Mouse (Mus musculus) midbrain, embryonic 13.5 days (tissue): ENCODE results near the gene Bmpr2. TPM values are rescaled to one million over a fixed set of nuclear protein-coding genes. Genes with fewer than 3 reads are reported as not detected.

ENCODE experiments used
- ATAC-seq: fragments of 200-750 bp; cut with Nextera tagmentation; 2 replicates; pipeline ENCODE4 v1.8.0; 2017; ENCODE audit warnings: mild to moderate bottlenecking, moderate TSS enrichment, moderate library complexity
- H3K27ac ChIP-seq: fragments of 300-500 bp; sonication (generic); 2 replicates; pipeline ENCODE4 v1.5.1; 2015; ENCODE audit warnings: inconsistent platforms, mild to moderate bottlenecking, moderate library complexity
- H3K27me3 ChIP-seq: fragments of 300-500 bp; sonication (generic); 2 replicates; pipeline ENCODE4 v1.6.1; 2015; ENCODE audit warnings: mild to moderate bottlenecking, inconsistent platforms
- H3K36me3 ChIP-seq: fragments of 300-500 bp; sonication (generic); 2 replicates; pipeline ENCODE4 v1.6.1; 2015; ENCODE audit warnings: mild to moderate bottlenecking, inconsistent platforms
- H3K4me1 ChIP-seq: fragments of 300-500 bp; sonication (generic); replicated peaks from 2 replicates; pipeline ENCODE4 v1.6.1; 2015; ENCODE audit warnings: inconsistent platforms
- H3K4me2 ChIP-seq: fragments of 300-500 bp; sonication (generic); replicated peaks from 2 replicates; pipeline ENCODE4 v1.6.1; 2015; ENCODE audit warnings: moderate library complexity, mild to moderate bottlenecking, inconsistent platforms
- H3K4me3 ChIP-seq: fragments of 300-500 bp; sonication (generic); replicated peaks from 2 replicates; pipeline ENCODE4 v1.5.1; 2015; ENCODE audit warnings: mild to moderate bottlenecking, inconsistent platforms
- H3K9ac ChIP-seq: fragments of 300-500 bp; sonication (generic); replicated peaks from 2 replicates; pipeline ENCODE4 v1.6.1; 2015; ENCODE audit warnings: mild to moderate bottlenecking, inconsistent platforms
- H3K9me3 ChIP-seq: fragments of 300-500 bp; sonication (generic); 2 replicates; pipeline ENCODE4 v1.6.1; 2016; ENCODE audit warnings: mild to moderate bottlenecking, inconsistent platforms
- WGBS: fragments of 180-500 bp; shearing (Covaris S2); methylation state at CpG from one replicate; pipeline ENCODE4 v1.1.7; 2015; 5-methylcytosine and 5-hydroxymethylcytosine counted together
- polyA plus RNA-seq: library from polyadenylated mRNA; unstranded; fragments of >200 nt; fragmentation: Nextera tagmentation; extraction: Ambion mirVana; gene quantifications from 2 replicates; pipeline ENCODE4 v1.2.1, GENCODE M21; 2015

Bmpr2 gene
- polyA plus RNA-seq, 1 experiment from 2014 or later = 10.9 TPM

DNA sequence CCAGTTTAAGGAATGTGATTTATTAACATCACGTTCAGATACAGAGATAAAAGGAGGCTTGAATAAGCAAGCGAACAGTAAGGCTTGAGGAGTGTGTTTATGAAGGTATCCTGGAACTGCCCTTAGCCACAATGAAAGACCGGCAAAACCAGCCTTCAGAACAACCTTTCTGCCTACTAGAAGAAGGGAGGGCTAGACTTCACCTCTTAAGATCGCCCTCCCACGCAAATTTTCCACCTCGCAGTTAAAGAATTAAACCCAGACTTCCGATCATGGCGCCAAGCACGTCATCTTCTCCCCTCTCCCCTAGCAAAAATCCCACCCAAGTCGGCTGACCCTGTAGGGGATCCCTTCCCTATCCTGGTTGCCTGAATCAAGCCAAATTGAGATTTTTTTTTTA lies 992 bp upstream of the Bmpr2 start:
- H3K27me3 ChIP-seq = no peaks in the 10 kb centered on the region
- peak overlapping the region; percentile 99 for H3K27ac ChIP-seq
- peak overlapping the region; percentile 99 for H3K4me3 ChIP-seq
- peaks cover 18% of the 10 kb centered on the region for H3K4me1 ChIP-seq
- peak overlapping the region; percentile 84 for H3K4me2 ChIP-seq
- WGBS = 2% methylated on average over 10 of the region's 10 CpGs
- H3K9me3 ChIP-seq = no peaks in the 10 kb centered on the region
- no peaks in the 10 kb centered on the region for H3K36me3 ChIP-seq
- H3K9ac ChIP-seq = peak overlapping the region; percentile 97
- ATAC-seq = no peak

DNA sequence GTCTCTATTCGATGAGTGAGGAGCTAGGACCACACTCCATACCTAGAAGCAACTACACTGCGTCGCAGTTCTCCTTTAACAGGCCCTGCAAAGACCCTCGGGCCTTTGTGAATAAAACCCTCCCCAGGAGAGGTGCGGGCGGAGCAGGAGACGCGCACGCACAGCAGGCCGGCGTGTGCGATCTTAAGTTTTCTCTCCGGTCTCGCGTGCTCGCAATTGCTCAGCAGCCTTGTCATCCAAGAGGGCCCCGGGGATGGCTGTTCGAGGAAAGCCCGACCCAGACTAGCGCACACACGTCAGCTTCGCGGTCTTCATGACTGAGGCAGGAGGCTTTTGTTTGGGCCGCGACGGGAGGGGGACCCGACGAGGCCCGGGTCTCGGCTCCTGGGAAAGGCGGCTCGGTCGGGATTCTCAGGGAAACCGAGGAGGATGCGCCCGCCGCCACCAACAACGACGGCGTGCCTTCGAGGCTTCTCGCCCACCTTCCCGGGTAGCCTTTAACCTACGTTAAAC lies 493 bp upstream of the Bmpr2 start:
- Histone ChIP-seq H3K4me2 (peak overlapping the region; percentile 84), H3K9ac (peak overlapping the region; percentile 97), H3K9me3 (no peaks in the 10 kb centered on the region), H3K4me1 (peaks cover 19% of the 10 kb centered on the region), H3K36me3 (no peaks in the 10 kb centered on the region), H3K27me3 (no peaks in the 10 kb centered on the region), H3K4me3 (peak overlapping the region; percentile 99), H3K27ac (peak overlapping the region; percentile 99)
- ATAC-seq = peak; percentile 75
- under 1% methylated on average over 44 of the region's 44 CpGs for WGBS

GRCm38 (mm10) chr1:59763781-59764251 lies 616 bp downstream of the Bmpr2 start:
- Histone ChIP-seq H3K4me3 (peak overlapping the region; percentile 99), H3K9ac (peak overlapping the region; percentile 97), H3K27me3 (no peaks in the 10 kb centered on the region), H3K36me3 (no peaks in the 10 kb centered on the region), H3K27ac (peak overlapping the region; percentile 99), H3K4me2 (peak overlapping the region; percentile 84), H3K9me3 (no peaks in the 10 kb centered on the region), H3K4me1 (peaks cover 30% of the 10 kb centered on the region)
- peak; percentile 67 for ATAC-seq
- under 1% methylated on average over 50 of the region's 55 CpGs for WGBS

DNA sequence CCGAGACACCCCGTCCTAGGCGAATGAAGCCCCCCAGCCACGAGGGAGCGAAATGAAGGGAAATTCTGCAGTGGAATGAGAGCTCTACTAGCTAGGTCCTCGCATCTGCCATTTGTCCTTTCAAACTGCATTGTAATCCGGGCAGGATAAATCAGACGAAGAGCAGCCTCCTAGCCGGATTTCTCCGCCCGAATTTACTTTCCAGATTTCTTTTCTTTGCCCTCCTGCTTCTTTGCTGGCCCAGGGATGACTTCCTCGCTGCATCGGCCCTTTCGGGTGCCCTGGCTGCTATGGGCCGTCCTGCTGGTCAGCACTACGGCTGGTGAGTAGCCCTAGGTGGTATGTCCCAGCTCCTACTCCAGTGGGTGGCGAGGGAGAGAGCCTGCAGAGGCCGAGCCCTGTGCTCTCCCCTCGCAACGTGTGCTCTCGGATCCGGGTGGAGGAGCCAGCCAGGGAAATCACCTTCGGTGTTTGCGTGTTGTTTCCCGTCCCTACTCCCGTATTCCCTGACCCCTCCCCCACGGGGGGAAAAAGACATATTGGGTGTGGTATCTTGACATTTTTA lies 1.3 kb downstream of the Bmpr2 start:
- Histone ChIP-seq H3K36me3 (0 out of 2 replicates have a peak, but pooled peaks cover 3% of the 10 kb centered on the region), H3K4me2 (peak overlapping the region; percentile 84), H3K9me3 (no peaks in the 10 kb centered on the region), H3K4me1 (peaks cover 35% of the 10 kb centered on the region), H3K27ac (peak overlapping the region; percentile 99), H3K9ac (peak overlapping the region; percentile 97), H3K4me3 (peak overlapping the region; percentile 99), H3K27me3 (no peaks in the 10 kb centered on the region)
- no peak for ATAC-seq
- under 1% methylated on average over 27 of the region's 27 CpGs for WGBS

DNA sequence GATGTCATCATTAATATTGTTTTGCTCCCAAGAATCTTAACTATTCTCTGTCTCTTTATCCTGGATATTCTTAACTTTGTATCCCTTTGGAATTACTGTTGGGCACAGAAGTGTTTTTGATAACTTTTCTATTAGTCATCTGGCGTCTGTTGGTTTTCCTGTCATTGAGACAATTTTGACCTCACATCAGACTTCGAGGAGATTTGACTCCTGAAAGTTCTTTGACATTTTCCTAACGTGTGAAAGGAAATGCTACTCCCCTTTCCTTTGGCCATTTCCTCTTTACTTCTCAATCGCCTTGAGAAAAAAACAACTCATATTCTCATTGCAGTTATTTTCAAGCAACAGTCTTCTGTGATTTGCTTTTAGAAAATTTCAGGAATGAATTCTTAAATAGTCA lies 2.1 kb downstream of the Bmpr2 start:
- 0 out of 2 replicates have a peak, but pooled peaks cover 3% of the 10 kb centered on the region for H3K36me3 ChIP-seq
- no peaks in the 10 kb centered on the region for H3K9me3 ChIP-seq
- peak overlapping the region; percentile 99 for H3K4me3 ChIP-seq
- no peak for ATAC-seq
- peaks cover 41% of the 10 kb centered on the region for H3K4me1 ChIP-seq
- H3K9ac ChIP-seq = peak overlapping the region; percentile 57; the same call in 1 of the 2 replicates
- H3K27me3 ChIP-seq = no peaks in the 10 kb centered on the region
- H3K4me2 ChIP-seq = peak overlapping the region; percentile 84
- no peak overlapping the region for H3K27ac ChIP-seq
- 7% methylated on average over 4 of the region's 4 CpGs for WGBS

DNA sequence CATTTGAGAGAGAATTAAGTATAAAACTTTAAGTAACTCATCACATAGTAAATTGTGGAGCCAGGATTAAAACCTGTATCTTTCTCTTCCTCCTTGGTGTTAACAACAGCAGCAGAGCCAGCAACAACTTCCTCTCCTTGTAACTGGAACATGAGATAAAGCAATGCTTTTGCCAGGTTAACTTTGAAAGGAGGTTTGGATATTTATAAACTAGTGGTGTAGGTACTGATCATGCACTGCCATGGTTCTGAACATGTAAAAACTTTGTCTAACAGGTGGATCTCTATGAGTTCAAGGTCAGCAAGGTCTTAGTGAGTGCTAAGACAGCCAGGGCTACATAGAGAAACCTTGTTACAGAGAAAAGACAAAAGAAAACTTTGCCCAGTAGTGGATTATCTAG lies 3.4 kb downstream of the Bmpr2 start:
- no peaks in the 10 kb centered on the region for H3K27me3 ChIP-seq
- peak overlapping the region; percentile 79 for H3K4me2 ChIP-seq
- peak overlapping the region; percentile 43 for H3K4me3 ChIP-seq
- no peak for ATAC-seq
- H3K9ac ChIP-seq = peak overlapping the region; percentile 32; the same call in 1 of the 2 replicates
- no peaks in the 10 kb centered on the region for H3K9me3 ChIP-seq
- 0 out of 2 replicates have a peak, but pooled peaks cover 3% of the 10 kb centered on the region for H3K36me3 ChIP-seq
- H3K27ac ChIP-seq = no peak overlapping the region
- peaks cover 49% of the 10 kb centered on the region for H3K4me1 ChIP-seq

DNA sequence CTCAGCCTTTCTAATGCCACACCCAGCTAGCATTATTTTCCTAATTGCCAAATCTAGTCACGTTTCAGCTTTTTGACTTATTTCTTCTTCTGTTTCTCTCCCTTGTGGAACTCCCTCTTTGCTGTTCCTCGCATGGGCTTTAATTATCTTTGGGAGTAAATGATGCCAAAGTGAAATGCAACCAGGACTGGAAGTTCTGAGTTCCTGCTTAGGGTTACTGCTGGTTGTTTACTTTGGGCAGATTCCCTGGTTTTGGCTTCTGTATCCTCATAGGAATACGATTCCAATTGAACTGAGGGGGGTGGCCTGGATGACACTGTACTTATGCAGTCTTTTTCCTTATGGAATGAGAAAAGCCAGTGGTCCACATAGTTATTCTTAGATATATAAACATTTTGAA lies 8.7 kb downstream of the Bmpr2 start:
- Histone ChIP-seq H3K4me2 (no peak overlapping the region), H3K4me1 (peaks cover 48% of the 10 kb centered on the region), H3K27ac (no peak overlapping the region), H3K9ac (no peak overlapping the region), H3K4me3 (no peak overlapping the region), H3K27me3 (no peaks in the 10 kb centered on the region), H3K9me3 (no peaks in the 10 kb centered on the region), H3K36me3 (0 out of 2 replicates have a peak, but pooled peaks cover 3% of the 10 kb centered on the region)
- 87% methylated on average over 3 of the region's 3 CpGs for WGBS
- ATAC-seq = no peak

GRCm38 (mm10) chr1:59781080-59781479 lies 17.9 kb downstream of the Bmpr2 start:
- Histone ChIP-seq H3K36me3 (no peaks in the 10 kb centered on the region), H3K27ac (no peak overlapping the region), H3K27me3 (no peaks in the 10 kb centered on the region), H3K4me2 (no peak overlapping the region), H3K4me3 (no peak overlapping the region), H3K4me1 (no peaks in the 10 kb centered on the region; the same call in 1 of the 2 replicates), H3K9me3 (no peaks in the 10 kb centered on the region), H3K9ac (no peak overlapping the region)
- ATAC-seq = no peak
- 94% methylated on average over 1 of the region's 1 CpGs for WGBS

DNA sequence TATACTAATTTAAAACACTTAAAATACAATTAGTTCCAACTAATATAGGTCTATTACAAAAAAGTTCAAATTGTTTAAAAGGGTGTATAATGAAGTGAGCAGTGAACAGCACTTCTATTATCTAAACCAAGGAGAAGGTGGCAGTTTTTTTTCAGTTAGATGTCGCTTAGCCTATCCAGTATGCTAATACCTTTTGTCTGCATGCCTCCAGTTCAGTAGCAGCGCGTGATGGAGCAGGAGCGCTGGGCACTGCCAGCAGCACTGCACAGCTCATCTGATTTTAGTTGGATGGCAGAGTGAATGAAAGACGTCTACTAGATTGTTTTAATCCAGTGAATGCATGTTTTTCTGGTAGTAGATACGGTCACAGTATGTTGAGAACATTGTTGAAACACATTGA lies 25.8 kb downstream of the Bmpr2 start:
- peak; percentile 91 for ATAC-seq
- Histone ChIP-seq H3K36me3 (no peaks in the 10 kb centered on the region), H3K4me1 (peaks cover 17% of the 10 kb centered on the region), H3K27me3 (no peaks in the 10 kb centered on the region), H3K27ac (peak overlapping the region; percentile 71), H3K4me3 (no peak overlapping the region), H3K4me2 (peak overlapping the region; percentile 29), H3K9me3 (no peaks in the 10 kb centered on the region), H3K9ac (no peak overlapping the region; the same call in 1 of the 2 replicates)
- 7% methylated on average over 6 of the region's 6 CpGs for WGBS

GRCm38 (mm10) chr1:59789741-59790140 lies 26.5 kb downstream of the Bmpr2 start:
- 0 out of 2 replicates have a peak, but pooled peaks have one; percentile 51 for ATAC-seq
- WGBS = 60% methylated on average over 5 of the region's 5 CpGs
- no peaks in the 10 kb centered on the region for H3K27me3 ChIP-seq
- H3K4me2 ChIP-seq = no peak overlapping the region
- H3K9me3 ChIP-seq = no peaks in the 10 kb centered on the region
- H3K36me3 ChIP-seq = no peaks in the 10 kb centered on the region
- no peak overlapping the region for H3K4me3 ChIP-seq
- H3K4me1 ChIP-seq = peaks cover 17% of the 10 kb centered on the region
- no peak overlapping the region for H3K9ac ChIP-seq
- H3K27ac ChIP-seq = no peak overlapping the region

DNA sequence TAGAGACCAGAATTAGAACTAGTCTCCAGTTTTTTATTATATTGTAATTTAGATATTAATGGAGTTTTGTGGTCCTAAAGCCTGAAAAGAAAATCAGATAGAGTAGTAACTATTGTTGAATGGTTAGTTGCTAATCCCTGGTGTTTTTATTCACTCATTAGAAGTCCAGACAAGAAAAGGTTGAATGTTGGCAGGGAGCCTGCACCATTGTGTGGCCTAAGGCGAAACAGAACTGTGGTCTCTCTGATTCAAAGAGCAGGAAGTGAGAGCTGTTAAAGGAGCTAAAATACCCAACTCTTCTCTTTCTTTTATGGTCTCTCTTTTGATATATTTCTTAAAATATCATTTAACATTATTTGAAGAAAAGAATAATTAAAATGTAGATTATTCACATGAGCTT lies 32.1 kb downstream of the Bmpr2 start:
- Histone ChIP-seq H3K4me1 (no peaks in the 10 kb centered on the region), H3K27me3 (no peaks in the 10 kb centered on the region), H3K4me2 (no peak overlapping the region), H3K9ac (no peak overlapping the region), H3K27ac (no peak overlapping the region), H3K36me3 (no peaks in the 10 kb centered on the region), H3K4me3 (no peak overlapping the region), H3K9me3 (no peaks in the 10 kb centered on the region)
- ATAC-seq = no peak
- 9% methylated on average over 1 of the region's 1 CpGs for WGBS

- no peak overlapping the region for H3K27ac ChIP-seq
- H3K4me1 ChIP-seq = no peaks in the 10 kb centered on the region
- no peak overlapping the region for H3K9ac ChIP-seq
- no peak for ATAC-seq
- WGBS = 94% methylated on average over 2 of the region's 2 CpGs
- no peak overlapping the region for H3K4me2 ChIP-seq
- no peaks in the 10 kb centered on the region for H3K9me3 ChIP-seq
- H3K27me3 ChIP-seq = no peaks in the 10 kb centered on the region
- H3K4me3 ChIP-seq = no peak overlapping the region
- H3K36me3 ChIP-seq = no peaks in the 10 kb centered on the region
These were observed 34.7 kb downstream of the Bmpr2 start for GRCm38 (mm10) chr1:59797865-59798264.
